Mouse (Mus musculus): ENCODE measurements at regions not wholly inside any gene's neighbourhood (a gene's known extent, or its start where the extent isn't known, plus 50 kb on each side); places are given as distances from the start of the nearest gene placed in this dataset.
"Not testable (repeated sequence)": the region's sequence is repeated elsewhere in the genome, so short reads cannot be mapped to it uniquely, and the experiment has no call there.

DNA sequence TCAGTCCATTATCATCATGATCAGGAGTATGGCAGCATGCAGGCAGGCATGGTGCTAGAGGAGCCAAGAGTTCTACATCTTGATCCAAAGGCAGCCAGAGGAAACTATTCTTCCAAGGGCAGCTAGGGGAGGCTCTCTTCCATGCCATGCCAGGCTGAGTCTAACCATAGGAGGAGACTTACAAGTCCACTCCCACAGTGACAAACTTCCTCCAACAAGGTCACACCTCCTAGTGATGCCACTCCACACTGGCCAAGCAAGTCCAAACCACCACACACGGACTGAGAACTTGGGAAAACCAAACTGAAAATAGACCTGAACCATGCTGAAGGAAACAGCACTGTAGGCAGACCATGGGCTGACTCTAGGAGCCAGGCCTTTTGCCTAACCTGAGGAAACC is 197.4 kb downstream of the Prex1 start:
- peaks cover 62% of the 10 kb centered on the region for H3K27me3 ChIP-seq (ENCODE audit: low read depth, poor library complexity, severe bottlenecking)
- H3K4me3 ChIP-seq, result no peak overlapping the region
- H3K9me3 ChIP-seq (replicated peaks), result no peaks in the 10 kb centered on the region
- no peak for DNase-seq (ENCODE audit: low spot score)
- WGBS, result 68% methylated on average over 1 of the region's 1 CpGs
- H3K36me3 ChIP-seq, result no peaks in the 10 kb centered on the region
- peaks cover 45% of the 10 kb centered on the region for H3K4me1 ChIP-seq
- H3K27ac ChIP-seq (replicated peaks), result peak overlapping the region; percentile 79

DNA sequence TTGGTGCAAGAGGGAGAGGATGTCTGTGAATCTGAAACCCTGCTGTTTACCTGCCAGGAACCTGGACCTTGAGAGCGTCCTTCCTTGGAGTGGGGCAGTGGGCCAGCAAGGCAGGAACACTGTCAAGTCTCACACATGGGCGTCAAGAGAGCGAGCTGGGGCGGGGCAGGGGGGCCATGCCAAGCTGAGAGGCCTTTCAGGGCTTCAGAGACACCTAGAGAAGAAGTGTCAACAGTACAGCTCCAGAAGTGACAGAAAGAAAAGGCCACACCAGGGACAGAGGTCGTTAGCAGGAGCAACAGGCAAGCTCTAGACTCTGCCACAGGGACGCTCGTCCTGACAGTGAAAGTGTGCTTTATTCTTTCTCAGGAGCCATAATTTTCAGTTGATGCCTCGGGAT is 199.0 kb downstream of the Prex1 start:
- WGBS, result 76% methylated on average over 8 of the region's 8 CpGs

DNA sequence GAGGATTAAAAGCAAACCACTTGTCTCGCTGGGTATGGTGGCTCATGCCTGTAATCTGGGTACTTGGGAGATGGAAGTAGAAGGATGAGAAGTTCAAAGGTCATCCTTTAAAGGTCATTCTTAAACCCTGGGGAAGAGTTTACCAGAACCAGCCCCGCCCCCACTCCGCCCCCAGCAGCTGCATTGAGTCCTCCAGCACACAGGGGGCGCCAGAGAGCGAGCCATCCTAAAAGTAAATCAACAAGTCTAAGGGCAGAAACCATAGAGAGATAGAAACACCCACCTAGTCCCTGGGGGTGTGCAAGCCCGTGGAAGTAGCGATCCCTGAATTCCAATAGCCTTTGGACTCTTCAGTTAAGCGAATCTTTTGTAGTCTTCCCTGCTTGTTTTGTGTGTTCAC is 201.1 kb downstream of the Prex1 start:
- peaks cover 40% of the 10 kb centered on the region for H3K4me1 ChIP-seq
- peaks cover 11% of the 10 kb centered on the region; the same call in 1 of the 2 replicates for H3K9me3 ChIP-seq (replicated peaks)

More for the DNA sequence above, 199.0 kb downstream of the Prex1 start:
- Histone ChIP-seq H3K4me1 (peaks cover 54% of the 10 kb centered on the region), H3K9me3 (replicated peaks) (no peaks in the 10 kb centered on the region), H3K4me3 (no peak overlapping the region), H3K27ac (replicated peaks) (no peak overlapping the region), H3K27me3 (ENCODE audit: low read depth, poor library complexity, severe bottlenecking) (peaks cover 67% of the 10 kb centered on the region), H3K36me3 (no peaks in the 10 kb centered on the region)
- no peak for DNase-seq (ENCODE audit: low spot score)

DNA sequence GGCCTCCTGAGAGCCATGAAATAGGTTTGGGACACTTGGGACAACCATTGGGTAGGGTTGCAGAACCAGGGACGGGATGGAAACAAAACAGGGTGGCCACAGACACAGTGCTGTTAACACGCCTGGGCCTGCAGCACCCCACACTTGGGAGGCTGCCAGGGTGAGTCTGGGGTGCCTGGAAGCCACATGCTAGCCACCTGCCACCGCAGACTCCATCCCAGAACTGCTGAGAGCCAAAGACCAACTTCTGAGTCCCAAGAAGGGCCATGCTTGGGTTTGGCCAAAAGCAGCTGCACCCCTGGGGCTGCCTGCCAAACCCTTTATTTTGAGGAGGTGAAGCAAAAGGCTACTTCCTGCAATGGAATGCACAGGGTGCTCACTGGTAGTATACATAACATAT is 202.2 kb downstream of the Prex1 start:
- Histone ChIP-seq H3K9me3 (replicated peaks) (peaks cover 11% of the 10 kb centered on the region; the same call in 1 of the 2 replicates), H3K4me1 (peaks cover 30% of the 10 kb centered on the region), H3K27me3 (ENCODE audit: low read depth, poor library complexity, severe bottlenecking) (peaks cover 48% of the 10 kb centered on the region)
- DNase-seq (ENCODE audit: low spot score); H3K27ac ChIP-seq (replicated peaks); H3K4me3 ChIP-seq; H3K36me3 ChIP-seq: not testable (repeated sequence)
- WGBS, result 89% methylated on average over 3 of the region's 3 CpGs

More for the DNA sequence above, 201.1 kb downstream of the Prex1 start:
- Histone ChIP-seq H3K27me3 (ENCODE audit: low read depth, poor library complexity, severe bottlenecking) (peaks cover 50% of the 10 kb centered on the region), H3K36me3 (no peaks in the 10 kb centered on the region), H3K27ac (replicated peaks) (no peak overlapping the region), H3K4me3 (no peak overlapping the region)
- no peak for DNase-seq (ENCODE audit: low spot score)
- 66% methylated on average over 8 of the region's 8 CpGs for WGBS

DNA sequence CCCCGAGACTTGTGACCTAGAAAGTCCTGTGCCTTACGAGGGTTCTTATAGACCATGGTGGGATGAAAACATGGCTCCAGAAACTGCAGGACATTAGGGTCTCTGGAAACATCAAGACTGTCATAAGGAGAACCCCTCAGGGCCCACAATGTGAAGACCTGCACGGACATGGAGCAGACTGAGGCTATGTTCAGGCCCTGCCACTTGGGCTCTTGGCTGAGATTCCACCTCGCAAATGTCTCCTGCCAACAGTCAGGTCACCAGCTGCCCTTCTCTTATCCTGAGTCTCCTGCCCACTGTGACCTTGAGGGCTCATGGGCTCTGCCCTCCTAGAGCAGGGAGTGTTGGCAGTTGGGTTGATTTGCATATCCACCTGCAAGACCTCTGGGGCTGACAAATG is 202.9 kb downstream of the Prex1 start:
- no peak overlapping the region for H3K4me3 ChIP-seq
- H3K36me3 ChIP-seq, result no peaks in the 10 kb centered on the region
- peak overlapping the region; percentile 42 for H3K27ac ChIP-seq (replicated peaks)
- DNase-seq (ENCODE audit: low spot score), result no peak
- H3K9me3 ChIP-seq (replicated peaks), result peaks cover 11% of the 10 kb centered on the region; the same call in 1 of the 2 replicates
- 86% methylated on average over 4 of the region's 4 CpGs for whole genome bisulfite sequencing
- peaks cover 41% of the 10 kb centered on the region for H3K27me3 ChIP-seq (ENCODE audit: low read depth, poor library complexity, severe bottlenecking)
- H3K4me1 ChIP-seq, result peaks cover 26% of the 10 kb centered on the region

DNA sequence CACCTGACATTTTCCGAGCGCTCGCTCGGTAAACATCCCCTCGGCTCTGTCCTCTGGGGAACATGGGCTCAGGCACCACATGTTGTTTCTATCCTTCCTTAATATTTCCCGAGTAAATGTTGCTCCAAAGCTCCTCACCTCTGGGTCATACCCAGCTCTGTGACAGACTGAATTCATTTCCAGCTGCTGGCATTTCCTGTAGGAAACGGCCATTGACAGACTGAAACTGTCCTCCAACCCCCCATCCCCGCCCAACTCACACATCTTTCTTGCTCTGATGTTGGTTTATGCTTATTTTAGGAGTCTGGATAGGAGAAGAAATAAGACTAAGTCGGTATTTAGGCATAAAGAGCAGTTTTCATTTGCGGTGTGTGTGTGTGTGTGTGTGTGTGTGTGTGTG is 204.0 kb downstream of the Prex1 start:
- H3K27ac ChIP-seq (replicated peaks), result 0 out of 2 replicates have a peak overlapping the region, but pooled peaks have one; percentile 23
- no peaks in the 10 kb centered on the region for H3K36me3 ChIP-seq
- peaks cover 32% of the 10 kb centered on the region for H3K4me1 ChIP-seq
- DNase-seq (ENCODE audit: low spot score), result no peak
- H3K27me3 ChIP-seq (ENCODE audit: low read depth, poor library complexity, severe bottlenecking), result peaks cover 29% of the 10 kb centered on the region
- no peak overlapping the region for H3K4me3 ChIP-seq
- 84% methylated on average over 10 of the region's 10 CpGs for WGBS
- H3K9me3 ChIP-seq (replicated peaks), result peaks cover 11% of the 10 kb centered on the region; the same call in 1 of the 2 replicates

DNA sequence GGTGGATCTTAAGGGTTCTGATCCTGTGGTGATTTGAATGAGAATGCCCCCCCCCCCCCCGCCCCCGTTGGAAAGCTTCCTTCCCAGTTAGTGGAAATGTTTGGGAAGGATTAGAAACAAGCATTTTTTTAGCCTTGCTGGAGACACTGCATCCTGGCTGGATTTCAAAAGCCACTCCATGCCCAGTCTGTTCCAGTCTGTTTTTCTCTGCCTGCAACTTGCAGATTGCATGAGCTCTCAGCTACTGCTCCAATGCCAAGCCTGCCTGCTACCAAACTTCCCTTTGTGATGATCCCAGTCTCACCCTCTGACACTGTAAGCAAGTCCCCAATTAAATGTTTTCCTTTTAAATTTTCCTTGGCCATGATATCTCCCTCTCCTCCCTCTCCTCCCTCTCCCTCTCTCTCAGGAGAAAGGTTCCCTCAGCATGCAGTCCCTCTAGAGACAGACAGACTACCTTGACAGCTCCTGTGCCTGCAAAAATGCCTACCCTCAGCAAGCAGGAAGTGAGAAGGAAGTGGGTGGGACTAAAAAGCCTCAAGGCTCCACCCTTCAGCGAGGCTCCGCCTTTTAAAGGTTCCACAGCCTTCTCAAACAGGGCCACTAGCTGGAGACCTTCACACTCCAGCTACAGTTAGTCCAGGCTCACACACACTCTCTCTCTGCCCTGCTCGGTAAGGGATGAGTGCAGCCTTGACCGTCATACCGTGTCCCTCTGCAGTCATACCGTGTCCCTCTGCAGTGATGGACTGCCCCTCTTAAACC is 204.8 kb downstream of the Prex1 start:
- Histone ChIP-seq H3K36me3 (no peaks in the 10 kb centered on the region), H3K9me3 (replicated peaks) (peaks cover 11% of the 10 kb centered on the region; the same call in 1 of the 2 replicates), H3K27ac (replicated peaks) (0 out of 2 replicates have a peak overlapping the region, but pooled peaks have one; percentile 23), H3K4me1 (peaks cover 36% of the 10 kb centered on the region), H3K27me3 (ENCODE audit: low read depth, poor library complexity, severe bottlenecking) (peaks cover 22% of the 10 kb centered on the region), H3K4me3 (no peak overlapping the region)
- WGBS, result 75% methylated on average over 8 of the region's 8 CpGs
- DNase-seq (ENCODE audit: low spot score), result no peak

DNA sequence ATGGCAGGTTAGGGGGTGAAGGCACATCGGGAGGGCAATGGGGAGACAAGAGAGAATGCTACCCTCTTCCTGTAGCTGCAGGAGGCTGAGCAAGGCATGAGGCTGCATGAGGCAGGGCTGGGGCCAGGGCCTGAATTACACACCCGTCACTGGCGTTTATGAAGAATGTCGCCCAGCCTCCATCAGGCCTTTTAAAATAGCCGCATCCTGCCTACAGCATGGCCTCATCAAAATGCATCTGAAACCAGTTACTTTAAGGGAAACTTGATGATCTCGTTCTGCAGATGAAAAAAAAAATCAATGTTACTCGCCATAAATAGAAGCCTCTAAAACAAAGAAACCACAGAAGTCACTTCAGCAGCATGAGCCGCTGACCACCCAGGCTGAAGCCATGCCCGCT is 208.3 kb downstream of the Prex1 start:
- peaks cover 26% of the 10 kb centered on the region for H3K4me1 ChIP-seq
- DNase-seq (ENCODE audit: low spot score), result no peak
- 81% methylated on average over 9 of the region's 9 CpGs for WGBS
- no peak overlapping the region for H3K4me3 ChIP-seq
- H3K9me3 ChIP-seq (replicated peaks), result peaks cover 12% of the 10 kb centered on the region; the same call in 1 of the 2 replicates
- peak overlapping the region; percentile 68 for H3K27ac ChIP-seq (replicated peaks)
- H3K36me3 ChIP-seq, result no peaks in the 10 kb centered on the region
- H3K27me3 ChIP-seq (ENCODE audit: low read depth, poor library complexity, severe bottlenecking), result peaks cover 3% of the 10 kb centered on the region; the same call in 1 of the 2 replicates

DNA sequence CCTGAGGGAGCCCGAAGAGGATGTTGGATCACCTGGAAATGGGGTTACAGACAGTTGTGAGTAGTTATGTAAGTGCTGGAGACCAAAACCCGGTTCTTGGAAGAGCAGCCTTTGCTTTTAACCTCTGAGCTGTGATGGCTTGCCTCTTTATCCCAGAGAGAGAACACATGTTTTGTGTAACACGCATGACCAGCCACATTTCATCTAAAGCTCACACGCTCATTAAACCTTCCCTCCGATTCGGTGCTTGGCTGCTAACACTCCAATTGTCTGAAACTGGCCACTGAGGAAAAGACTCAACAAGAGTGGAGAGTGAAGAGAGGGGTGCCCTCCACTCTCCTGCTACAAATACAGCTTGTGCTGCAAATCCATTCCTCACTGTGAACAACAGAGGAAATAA is 210.0 kb downstream of the Prex1 start:
- Histone ChIP-seq H3K27me3 (ENCODE audit: low read depth, poor library complexity, severe bottlenecking) (no peaks in the 10 kb centered on the region; the same call in 1 of the 2 replicates), H3K27ac (replicated peaks) (no peak overlapping the region; the same call in 1 of the 2 replicates), H3K9me3 (replicated peaks) (peaks cover 13% of the 10 kb centered on the region; the same call in 1 of the 2 replicates), H3K36me3 (no peaks in the 10 kb centered on the region), H3K4me3 (no peak overlapping the region), H3K4me1 (peaks cover 26% of the 10 kb centered on the region)
- 76% methylated on average over 6 of the region's 6 CpGs for WGBS
- no peak for DNase-seq (ENCODE audit: low spot score)

DNA sequence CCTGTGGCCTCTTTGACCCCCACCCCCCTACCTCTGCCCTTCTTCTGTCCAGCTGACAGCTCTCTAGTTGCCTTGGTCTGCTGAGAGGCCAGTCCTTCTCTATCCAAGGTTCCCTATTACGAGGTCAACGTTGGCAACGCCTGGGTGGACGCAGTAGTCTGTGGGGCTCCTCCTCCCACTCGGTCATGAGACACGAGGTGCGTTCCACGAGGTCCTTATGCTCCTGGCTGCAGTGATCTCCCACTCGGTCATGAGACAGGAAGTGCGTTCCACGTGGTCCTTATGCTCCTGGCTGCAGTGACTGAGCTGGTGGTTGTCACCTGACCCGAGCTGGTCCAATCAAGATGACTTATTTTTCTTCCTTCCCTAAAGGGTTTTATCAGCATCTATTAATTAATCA is 220.7 kb downstream of the Prex1 start:
- no peaks in the 10 kb centered on the region for H3K27me3 ChIP-seq (ENCODE audit: low read depth, poor library complexity, severe bottlenecking)
- H3K4me1 ChIP-seq, result peaks cover 48% of the 10 kb centered on the region
- H3K4me3 ChIP-seq, result no peak overlapping the region
- WGBS, result 93% methylated on average over 12 of the region's 12 CpGs
- no peaks in the 10 kb centered on the region for H3K9me3 ChIP-seq (replicated peaks)
- H3K27ac ChIP-seq (replicated peaks), result 0 out of 2 replicates have a peak overlapping the region, but pooled peaks have one; percentile 18
- DNase-seq (ENCODE audit: low spot score), result no peak
- H3K36me3 ChIP-seq, result no peaks in the 10 kb centered on the region

DNA sequence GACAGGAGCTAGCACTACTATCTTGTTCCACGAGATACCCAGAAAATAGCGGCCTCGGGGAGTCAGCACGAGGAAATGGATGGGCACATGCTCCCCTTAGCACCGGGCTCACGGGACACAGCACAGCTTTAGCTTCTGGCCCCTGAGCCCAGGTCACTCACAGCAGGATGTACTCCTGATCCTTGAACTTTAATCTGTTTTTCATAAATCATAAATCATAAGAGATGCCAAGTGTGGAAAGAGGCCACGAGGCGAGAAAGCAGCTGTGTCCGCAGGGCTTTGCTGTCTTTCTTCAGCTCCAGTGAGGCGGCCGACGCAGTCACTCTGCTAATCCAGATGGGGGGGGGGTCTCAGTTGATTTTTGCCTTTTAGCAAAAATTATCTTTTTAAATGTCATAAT is 221.2 kb downstream of the Prex1 start:
- Histone ChIP-seq H3K9me3 (replicated peaks) (no peaks in the 10 kb centered on the region), H3K27me3 (ENCODE audit: low read depth, poor library complexity, severe bottlenecking) (no peaks in the 10 kb centered on the region), H3K36me3 (no peaks in the 10 kb centered on the region), H3K4me3 (no peak overlapping the region), H3K27ac (replicated peaks) (0 out of 2 replicates have a peak overlapping the region, but pooled peaks have one; percentile 18), H3K4me1 (peaks cover 53% of the 10 kb centered on the region)
- no peak for DNase-seq (ENCODE audit: low spot score)
- WGBS, result 84% methylated on average over 12 of the region's 12 CpGs

DNA sequence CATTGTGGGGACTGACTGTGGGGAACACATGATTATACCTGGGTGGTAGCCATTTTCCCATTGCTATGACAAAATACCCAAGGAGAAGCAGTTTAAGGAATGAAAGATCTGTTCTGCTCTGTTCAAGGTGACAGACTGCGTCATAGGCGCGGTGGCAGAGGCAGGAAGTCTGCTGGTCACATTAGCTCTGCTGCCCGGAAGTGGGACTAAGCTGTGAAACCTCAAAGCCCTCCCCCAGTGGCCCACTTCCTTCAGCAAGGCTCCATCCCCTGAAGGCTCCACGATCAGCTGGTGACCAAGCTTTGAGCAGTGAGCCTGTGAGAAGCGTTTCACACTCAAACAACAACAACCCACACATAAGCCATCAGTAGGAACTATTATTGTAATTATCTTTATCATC is 221.8 kb downstream of the Prex1 start:
- Histone ChIP-seq H3K36me3 (no peaks in the 10 kb centered on the region), H3K27me3 (ENCODE audit: low read depth, poor library complexity, severe bottlenecking) (no peaks in the 10 kb centered on the region), H3K4me3 (no peak overlapping the region), H3K4me1 (peaks cover 59% of the 10 kb centered on the region), H3K27ac (replicated peaks) (0 out of 2 replicates have a peak overlapping the region, but pooled peaks have one; percentile 46), H3K9me3 (replicated peaks) (no peaks in the 10 kb centered on the region)
- WGBS, result 85% methylated on average over 6 of the region's 6 CpGs
- no peak for DNase-seq (ENCODE audit: low spot score)

Measured in midbrain, embryonic 10.5 days (tissue).